Mouse (Mus musculus): ENCODE measurements around the gene 4921517D22Rik.

- TF ChIP-seq ZC3H11A (IDR thresholded peaks at IDR 0.05; ENCODE audit: borderline replicate concordance, low read depth, low read length) (no peak), MAFK (IDR thresholded peaks at IDR 0.05; ENCODE audit: insufficient read depth, low read depth, low read length) (no peak), CHD2 (IDR thresholded peaks at IDR 0.05; ENCODE audit: low read depth, low read length) (no peak), HCFC1 (IDR thresholded peaks at IDR 0.05; ENCODE audit: borderline replicate concordance, insufficient read depth, low read length) (no peak), ZNF384 (IDR thresholded peaks at IDR 0.05; ENCODE audit: low read depth, low read length) (no peak)
These were observed 47.2 kb upstream of the 4921517D22Rik start for GRCm38 (mm10) chr13:59741096-59741495.

Measured in ES-E14 (cell line).